Mouse (Mus musculus): ENCODE data around the gene Pkib. TPM values are rescaled to one million over a fixed set of nuclear protein-coding genes. Genes with fewer than 3 reads are reported as not detected.

Pkib gene
- polyA plus RNA-seq, 1 experiment from 2014 or later = 2.6 TPM

DNA sequence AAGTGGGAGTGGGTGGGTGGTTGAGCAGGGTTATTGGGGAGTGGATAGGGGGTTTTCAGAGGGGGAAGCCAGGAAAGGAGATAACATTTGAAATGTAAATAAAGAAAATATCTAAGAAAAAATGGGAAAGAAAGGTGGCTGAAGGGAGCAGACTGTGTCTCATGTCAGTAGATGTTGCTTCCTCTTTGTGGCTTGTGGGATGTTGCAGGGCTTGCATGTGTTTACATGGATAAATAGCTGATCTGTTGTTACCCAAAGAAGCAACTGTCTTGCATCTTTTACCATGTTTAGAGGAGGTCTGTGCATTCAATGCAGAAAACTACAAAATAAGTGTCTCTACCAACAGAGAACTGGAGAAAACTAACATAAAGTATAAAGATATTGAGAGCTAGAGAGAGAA is 89.3 kb downstream of the Pkib start:
- no peak overlapping the region for H3K4me2 ChIP-seq (ENCODE audit: low read depth, low read length)
- H3K9me3 ChIP-seq (ENCODE audit: low read length) = no peaks in the 10 kb centered on the region
- TF ChIP-seq EP300 (IDR thresholded peaks at IDR 0.05; ENCODE audit: low read depth) (no peak), CTCF (IDR thresholded peaks at IDR 0.05; ENCODE audit: low read depth) (no peak)

DNA sequence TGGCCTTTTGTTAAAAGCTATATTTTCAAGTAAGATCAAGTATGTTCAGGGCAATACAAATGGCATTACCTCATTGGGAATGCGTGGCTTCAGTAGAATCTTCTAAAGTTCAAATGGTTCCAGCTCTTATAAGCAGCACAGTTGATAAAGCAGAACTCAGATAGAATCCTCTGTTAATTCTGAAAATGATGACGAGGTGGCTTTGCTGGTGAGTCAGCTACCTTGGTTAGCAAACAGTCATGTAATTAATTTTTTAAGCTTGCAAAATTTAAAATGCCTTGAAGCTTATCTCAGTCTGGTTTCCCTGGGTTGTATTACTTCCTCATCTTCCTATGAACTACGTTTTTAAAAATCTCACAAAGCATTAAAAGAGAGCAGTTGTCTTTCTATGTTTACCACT is 90.6 kb downstream of the Pkib start:
- H3K36me3 ChIP-seq (replicated peaks; ENCODE audit: insufficient read depth, low read length) = no peaks in the 10 kb centered on the region
- H3K4me2 ChIP-seq (ENCODE audit: low read depth, low read length) = no peak overlapping the region
- H3K9ac ChIP-seq (replicated peaks) = no peak overlapping the region
- no peak for DNase-seq
- H3K4me3 ChIP-seq (ENCODE audit: low read depth, low read length) = no peak overlapping the region
- no peak for ATAC-seq
- no peaks in the 10 kb centered on the region for H3K4me1 ChIP-seq (ENCODE audit: insufficient read depth)
- no peaks in the 10 kb centered on the region for H3K9me3 ChIP-seq (ENCODE audit: low read length)
- H3K27me3 ChIP-seq (ENCODE audit: insufficient read depth, low read length) = no peaks in the 10 kb centered on the region
- TF ChIP-seq EP300 (IDR thresholded peaks at IDR 0.05; ENCODE audit: low read depth) (no peak), CTCF (IDR thresholded peaks at IDR 0.05; ENCODE audit: low read depth) (no peak)
- no peak overlapping the region for H3K27ac ChIP-seq (ENCODE audit: low read depth)
- WGBS (ENCODE audit: insufficient replicate concordance) = 37% methylated on average over 3 of the region's 3 CpGs

More for the DNA sequence above, 89.3 kb downstream of the Pkib start:
- H3K4me3 ChIP-seq (ENCODE audit: low read depth, low read length) = no peak overlapping the region
- H3K36me3 ChIP-seq (replicated peaks; ENCODE audit: insufficient read depth, low read length) = no peaks in the 10 kb centered on the region
- H3K27me3 ChIP-seq (ENCODE audit: insufficient read depth, low read length) = no peaks in the 10 kb centered on the region
- ATAC-seq (no peak), DNase-seq (no peak)
- no peak overlapping the region for H3K27ac ChIP-seq (ENCODE audit: low read depth)
- H3K4me1 ChIP-seq (ENCODE audit: insufficient read depth) = no peaks in the 10 kb centered on the region
- no peak overlapping the region for H3K9ac ChIP-seq (replicated peaks)

DNA sequence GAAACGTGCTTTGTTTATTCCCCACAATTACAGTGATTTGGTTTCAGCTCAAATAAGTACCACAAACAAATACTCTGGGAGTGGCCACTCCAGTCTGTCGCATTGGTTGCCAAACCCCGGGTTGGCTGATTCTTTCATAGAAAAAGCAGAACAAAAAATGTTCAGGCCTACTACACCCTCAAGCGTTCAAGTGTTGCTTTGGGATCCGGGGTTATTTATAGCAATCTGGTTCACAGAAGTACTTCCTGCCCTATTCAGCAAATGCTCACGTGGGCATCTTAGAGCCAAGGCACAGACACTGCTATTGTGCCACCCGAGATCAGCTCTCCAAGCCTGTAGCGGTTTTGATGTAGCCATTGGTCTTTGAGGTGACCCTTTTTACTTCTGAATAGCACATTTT is 95.9 kb downstream of the Pkib start:
- Histone ChIP-seq H3K27ac (ENCODE audit: low read depth) (no peak overlapping the region), H3K4me3 (ENCODE audit: low read depth, low read length) (no peak overlapping the region), H3K27me3 (ENCODE audit: insufficient read depth, low read length) (no peaks in the 10 kb centered on the region), H3K4me2 (ENCODE audit: low read depth, low read length) (no peak overlapping the region), H3K9me3 (ENCODE audit: low read length) (no peaks in the 10 kb centered on the region), H3K9ac (replicated peaks) (no peak overlapping the region), H3K4me1 (ENCODE audit: insufficient read depth) (no peaks in the 10 kb centered on the region), H3K36me3 (replicated peaks; ENCODE audit: insufficient read depth, low read length) (no peaks in the 10 kb centered on the region)
- TF ChIP-seq CTCF (IDR thresholded peaks at IDR 0.05; ENCODE audit: low read depth) = peak; percentile 28; the same call in 1 of the 2 replicates
- TF ChIP-seq EP300 (IDR thresholded peaks at IDR 0.05; ENCODE audit: low read depth) = no peak
- peak; percentile 23 for DNase-seq
- peak; percentile 78 for ATAC-seq
- WGBS (ENCODE audit: insufficient replicate concordance) = 32% methylated on average over 8 of the region's 8 CpGs

DNA sequence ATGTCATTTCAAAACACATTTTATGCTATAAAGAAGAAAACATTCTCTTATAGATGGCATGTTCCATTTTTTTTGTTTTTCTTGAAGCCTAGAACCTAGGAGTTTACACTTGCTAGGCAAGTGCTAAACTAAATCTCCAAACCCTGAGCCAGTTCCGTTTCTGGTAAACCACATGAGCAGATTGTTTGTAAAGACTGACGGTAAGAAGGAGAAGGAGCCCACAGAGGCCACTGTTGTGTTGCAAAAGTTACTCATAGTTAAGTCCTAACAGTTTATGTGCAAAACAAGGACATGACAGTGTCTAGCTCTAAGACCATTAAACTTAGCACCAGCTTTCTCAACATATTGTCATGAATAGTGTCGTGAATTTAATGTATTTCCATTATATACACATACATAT is 99.9 kb downstream of the Pkib start:
- Histone ChIP-seq H3K27ac (ENCODE audit: low read depth) (no peak overlapping the region), H3K4me3 (ENCODE audit: low read depth, low read length) (no peak overlapping the region), H3K27me3 (ENCODE audit: insufficient read depth, low read length) (no peaks in the 10 kb centered on the region), H3K9me3 (ENCODE audit: low read length) (no peaks in the 10 kb centered on the region), H3K36me3 (replicated peaks; ENCODE audit: insufficient read depth, low read length) (no peaks in the 10 kb centered on the region), H3K9ac (replicated peaks) (no peak overlapping the region), H3K4me2 (ENCODE audit: low read depth, low read length) (no peak overlapping the region), H3K4me1 (ENCODE audit: insufficient read depth) (no peaks in the 10 kb centered on the region)
- ATAC-seq = no peak
- TF ChIP-seq CTCF (IDR thresholded peaks at IDR 0.05; ENCODE audit: low read depth) (no peak), EP300 (IDR thresholded peaks at IDR 0.05; ENCODE audit: low read depth) (no peak)
- 45% methylated on average over 3 of the region's 3 CpGs for WGBS (ENCODE audit: insufficient replicate concordance)
- no peak for DNase-seq

DNA sequence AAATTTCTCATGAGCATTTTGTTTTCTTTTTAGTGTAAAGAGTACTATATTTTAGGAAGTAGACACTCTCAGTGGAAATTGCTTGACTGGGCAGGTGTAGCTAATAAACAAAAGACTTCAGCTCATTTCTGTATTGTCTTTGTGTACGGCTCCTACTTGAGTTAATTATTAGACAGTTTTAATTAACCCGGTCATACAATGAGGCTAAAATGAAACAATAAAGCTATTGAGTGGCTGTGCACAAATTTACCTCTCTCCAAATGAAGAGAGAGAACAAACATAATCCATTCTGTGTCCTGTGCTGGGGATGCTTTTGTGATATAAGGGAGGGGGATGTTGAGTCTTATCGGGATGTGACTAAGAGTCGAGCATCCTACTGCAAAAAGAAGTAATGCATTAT is 109.0 kb downstream of the Pkib start:
- no peak overlapping the region for H3K4me3 ChIP-seq (ENCODE audit: low read depth, low read length)
- H3K27me3 ChIP-seq (ENCODE audit: insufficient read depth, low read length) = no peaks in the 10 kb centered on the region
- no peaks in the 10 kb centered on the region for H3K4me1 ChIP-seq (ENCODE audit: insufficient read depth)
- WGBS (ENCODE audit: insufficient replicate concordance) = 73% methylated on average over 4 of the region's 4 CpGs
- H3K9me3 ChIP-seq (ENCODE audit: low read length) = no peaks in the 10 kb centered on the region
- DNase-seq = no peak
- no peak for ATAC-seq
- H3K9ac ChIP-seq (replicated peaks) = no peak overlapping the region
- no peaks in the 10 kb centered on the region for H3K36me3 ChIP-seq (replicated peaks; ENCODE audit: insufficient read depth, low read length)
- no peak overlapping the region for H3K27ac ChIP-seq (ENCODE audit: low read depth)
- TF ChIP-seq CTCF (IDR thresholded peaks at IDR 0.05; ENCODE audit: low read depth) (no peak), EP300 (IDR thresholded peaks at IDR 0.05; ENCODE audit: low read depth) (no peak)
- no peak overlapping the region for H3K4me2 ChIP-seq (ENCODE audit: low read depth, low read length)

DNA sequence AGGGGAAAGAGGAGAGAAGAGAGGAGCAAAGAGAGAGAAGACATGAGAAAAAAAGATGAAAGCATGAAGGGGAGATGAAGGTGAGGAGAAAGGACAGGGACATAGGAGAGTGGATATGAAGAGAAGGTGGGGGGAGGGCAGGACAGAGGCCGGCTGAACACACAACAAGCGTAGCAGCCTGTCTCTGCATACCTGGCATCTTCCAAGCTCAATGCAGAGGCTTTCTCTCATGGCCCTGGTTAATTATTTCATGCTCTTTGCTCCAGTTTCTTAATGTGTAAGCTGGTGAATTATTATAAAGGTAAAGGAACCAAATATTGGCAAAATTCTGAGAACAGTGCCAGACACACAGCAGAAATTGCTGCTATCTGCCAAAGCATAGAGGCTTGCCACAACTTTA is 109.6 kb downstream of the Pkib start:
- ATAC-seq (no peak), DNase-seq (no peak)
- H3K9me3 ChIP-seq (ENCODE audit: low read length) = no peaks in the 10 kb centered on the region
- no peak overlapping the region for H3K4me2 ChIP-seq (ENCODE audit: low read depth, low read length)
- no peaks in the 10 kb centered on the region for H3K27me3 ChIP-seq (ENCODE audit: insufficient read depth, low read length)
- no peaks in the 10 kb centered on the region for H3K36me3 ChIP-seq (replicated peaks; ENCODE audit: insufficient read depth, low read length)
- TF ChIP-seq EP300 (IDR thresholded peaks at IDR 0.05; ENCODE audit: low read depth) (no peak), CTCF (IDR thresholded peaks at IDR 0.05; ENCODE audit: low read depth) (no peak)
- H3K27ac ChIP-seq (ENCODE audit: low read depth) = no peak overlapping the region
- WGBS (ENCODE audit: insufficient replicate concordance) = 49% methylated on average over 2 of the region's 2 CpGs
- H3K9ac ChIP-seq (replicated peaks) = no peak overlapping the region
- H3K4me3 ChIP-seq (ENCODE audit: low read depth, low read length) = no peak overlapping the region
- H3K4me1 ChIP-seq (ENCODE audit: insufficient read depth) = no peaks in the 10 kb centered on the region

DNA sequence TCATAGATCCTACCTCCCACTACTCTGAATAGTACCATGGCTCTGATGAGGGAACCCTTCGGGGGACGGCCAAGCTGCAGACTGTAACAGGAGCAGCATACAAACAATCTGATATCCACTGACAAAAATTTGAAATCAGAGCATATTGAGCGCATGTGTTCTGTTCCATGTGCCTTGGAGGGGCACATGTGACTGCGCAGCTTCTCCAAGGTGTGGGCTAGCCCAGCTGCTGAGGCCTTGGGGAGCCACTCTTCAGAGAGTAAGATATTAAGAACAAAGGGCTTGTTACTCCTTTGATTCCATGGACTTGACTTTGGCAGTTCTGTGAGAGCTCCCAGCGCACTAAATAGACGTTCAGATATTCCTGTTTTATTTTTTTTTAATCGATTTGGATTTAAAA is 111.3 kb downstream of the Pkib start:
- WGBS (ENCODE audit: insufficient replicate concordance) = 75% methylated on average over 7 of the region's 7 CpGs
- Histone ChIP-seq H3K9ac (replicated peaks) (no peak overlapping the region), H3K4me2 (ENCODE audit: low read depth, low read length) (no peak overlapping the region), H3K36me3 (replicated peaks; ENCODE audit: insufficient read depth, low read length) (no peaks in the 10 kb centered on the region), H3K4me1 (ENCODE audit: insufficient read depth) (no peaks in the 10 kb centered on the region), H3K9me3 (ENCODE audit: low read length) (no peaks in the 10 kb centered on the region), H3K4me3 (ENCODE audit: low read depth, low read length) (no peak overlapping the region), H3K27me3 (ENCODE audit: insufficient read depth, low read length) (no peaks in the 10 kb centered on the region), H3K27ac (ENCODE audit: low read depth) (no peak overlapping the region)
- ATAC-seq = no peak
- TF ChIP-seq CTCF (IDR thresholded peaks at IDR 0.05; ENCODE audit: low read depth) (no peak), EP300 (IDR thresholded peaks at IDR 0.05; ENCODE audit: low read depth) (no peak)
- DNase-seq = no peak

Data from liver, postnatal 0 days (tissue).